Comparison of ENCODE assay signal across 27 mouse cellular contexts in genomic region chr1:52728857-52729489, GRCm38 (mm10). TPM values are rescaled to one million over a fixed set of nuclear protein-coding genes. Genes with fewer than 3 reads are reported as not detected.
DNase-seq lines count a peak whose midpoint lies in the region; ATAC-seq lines count a peak whose summit lies in the region.
"Had no signal": no experiment of that assay in that cellular context is flagged by ENCODE, and none has a peak within 500 bp of the region (broad histone marks: within the 10 kb centered on the region; RNA-seq: fewer than 3 reads in every experiment).

No protein-coding gene starts in this region.

- H3K36me3 ChIP-seq in midbrain, embryonic 11.5 days (ENCODE audit: control insufficient read depth, insufficient read depth, low read length): no peaks in the 10 kb centered on the region
- H3K36me3 ChIP-seq in midbrain, embryonic 15.5 days (replicated peaks): no peaks in the 10 kb centered on the region
- H3K36me3 ChIP-seq: heart, embryonic 13.5 days; limb, embryonic 12.5 days; liver, embryonic 12.5 days; midbrain, embryonic 12.5 days; neural tube, embryonic 13.5 days had no signal

- H3K9ac ChIP-seq in midbrain, embryonic 11.5 days (ENCODE audit: low read length): no peak overlapping the region
- H3K9ac ChIP-seq in midbrain, embryonic 15.5 days: no peak overlapping the region
- H3K9ac ChIP-seq: heart, embryonic 13.5 days; hindbrain, embryonic 14.5 days; limb, embryonic 12.5 days; liver, embryonic 12.5 days; liver, postnatal 0 days; midbrain, embryonic 12.5 days; neural tube, embryonic 13.5 days had no signal

- no peak for ATAC-seq in midbrain, embryonic 11.5 days (ENCODE audit: low FRiP score)
- ATAC-seq in midbrain, embryonic 15.5 days (replicated peaks): no peak
- peak; percentile 27; the same call in 1 of the 2 replicates for ATAC-seq in megakaryocyte, adult 5-6 weeks (ENCODE audit: poor library complexity, severe bottlenecking)
- ATAC-seq: forebrain, embryonic 14.5 days; intestine, postnatal 0 days; liver, embryonic 12.5 days; liver, postnatal 0 days had no signal

- no peak overlapping the region for H3K4me3 ChIP-seq in midbrain, embryonic 11.5 days (ENCODE audit: low read depth, low read length)
- H3K4me3 ChIP-seq in midbrain, embryonic 15.5 days: no peak overlapping the region
- H3K4me3 ChIP-seq: heart, embryonic 13.5 days; limb, embryonic 12.5 days; liver, embryonic 12.5 days; midbrain, embryonic 12.5 days; neural tube, embryonic 13.5 days had no signal

- no peaks in the 10 kb centered on the region for H3K4me1 ChIP-seq in midbrain, embryonic 11.5 days (ENCODE audit: control insufficient read depth, insufficient read depth, low read length)
- peaks cover 22% of the 10 kb centered on the region for H3K4me1 ChIP-seq in midbrain, embryonic 15.5 days
- H3K4me1 ChIP-seq: limb, embryonic 12.5 days had no signal

- H3K27me3 ChIP-seq in midbrain, embryonic 11.5 days (ENCODE audit: control insufficient read depth, insufficient read depth, low read length): peaks cover 8% of the 10 kb centered on the region; the same call in 1 of the 2 replicates
- no peaks in the 10 kb centered on the region for H3K27me3 ChIP-seq in midbrain, embryonic 15.5 days (replicated peaks)

- H3K9me3 ChIP-seq in midbrain, embryonic 11.5 days (ENCODE audit: control insufficient read depth, low read length): no peaks in the 10 kb centered on the region
- H3K9me3 ChIP-seq in midbrain, embryonic 15.5 days: no peaks in the 10 kb centered on the region
- H3K9me3 ChIP-seq: heart, embryonic 13.5 days; limb, embryonic 12.5 days; liver, embryonic 12.5 days; midbrain, embryonic 12.5 days; neural tube, embryonic 13.5 days had no signal

- peak; percentile 47 for DNase-seq in midbrain, embryonic 11.5 days (ENCODE audit: low spot score, missing footprints)
- DNase-seq in adipocyte (ENCODE audit: low spot score): peak; percentile 11
- DNase-seq in urinary bladder, postnatal 10 days (ENCODE audit: low spot score): no peak
- no peak for DNase-seq in gastrocnemius, postnatal 25 days
- DNase-seq: adrenal gland, adult 2 months; cerebellum, adult 8-10 months; cerebellum, postnatal 25 days; gastrocnemius, postnatal 36 days; heart, postnatal 10 days; kidney, adult 9 months; kidney, postnatal 14 days; layer of hippocampus, adult 9-11 months; liver, postnatal 0 days; right cerebral cortex, postnatal 4 days; thymus, adult 2 months; thymus, postnatal 36 days had no signal

- 91% methylated on average over 5 of the region's 5 CpGs for WGBS in midbrain, embryonic 11.5 days
- 91% methylated on average over 5 of the region's 5 CpGs for WGBS in midbrain, embryonic 15.5 days

- H3K27ac ChIP-seq in midbrain, embryonic 11.5 days (ENCODE audit: low read depth, low read length): no peak overlapping the region
- H3K27ac ChIP-seq in midbrain, embryonic 15.5 days: no peak overlapping the region
- H3K27ac ChIP-seq: heart, embryonic 13.5 days; hindbrain, embryonic 14.5 days; limb, embryonic 12.5 days; liver, embryonic 12.5 days; macrophage; midbrain, embryonic 12.5 days; neural tube, embryonic 13.5 days had no signal

- H3K4me2 ChIP-seq in midbrain, embryonic 11.5 days: no peak overlapping the region
- H3K4me2 ChIP-seq in midbrain, embryonic 15.5 days: no peak overlapping the region
- H3K4me2 ChIP-seq: heart, embryonic 13.5 days; hindbrain, embryonic 14.5 days; limb, embryonic 12.5 days; liver, embryonic 12.5 days; midbrain, embryonic 12.5 days; neural tube, embryonic 13.5 days had no signal

RNA-seq across cellular contexts. Expression of gene Mfsd6, which starts 1.7 kb away (rescaled TPM):
- polyA plus RNA-seq in midbrain, embryonic 11.5 days (2014; fragmentation: Nextera tagmentation; extraction: Ambion mirVana): 3.1 and 3.4 TPM in 2 replicates
- polyA plus RNA-seq in midbrain, embryonic 15.5 days (2015; fragmentation: Nextera tagmentation; extraction: Ambion mirVana): 11.6 TPM in 2 replicates
- 30.6 and 33.0 TPM in 2 replicates for total RNA-seq in megakaryocyte, adult 5-6 weeks (2015)
- total RNA-seq in megakaryocyte, adult 5-6 weeks (2017): 26.8 and 31.8 TPM in 2 replicates
- total RNA-seq in gastrocnemius, postnatal 25 days (2021): 1 to 10 TPM; 6.3 to 6.5 TPM

Comparison
In these comparisons a context has a peak if more than half of its experiments do, and no peak if none do; other contexts are left out.
1. DNase-seq: peak in midbrain, embryonic 11.5 days (single experiment) and adipocyte (single experiment); none in urinary bladder, postnatal 10 days (single experiment) and gastrocnemius, postnatal 25 days (single experiment).